Mouse (Mus musculus) thymus, adult 2 months (tissue): Measurements from ENCODE around the gene Zfp335. TPM values are rescaled to one million over a fixed set of nuclear protein-coding genes. Genes with fewer than 3 reads are reported as not detected.

Source experiments
- DNase-seq: peaks from one replicate; pipeline ENCODE4 v3.0.0; 2021
- H3K27ac ChIP-seq: fragments of 200-500 bp; 2 replicates; pipeline ENCODE4 v1.5.1; 2012; ENCODE audit warnings: low read length, control low read depth; ENCODE audit not compliant: control insufficient read depth, insufficient read depth
- H3K27me3 ChIP-seq: fragments of 200-500 bp; 2 replicates; pipeline ENCODE4 v1.6.1; 2012; ENCODE audit warnings: mild to moderate bottlenecking, low read length, moderate library complexity, mixed read lengths; ENCODE audit not compliant: control insufficient read depth, insufficient read depth
- H3K36me3 ChIP-seq: fragments of 200-500 bp; 2 replicates; pipeline ENCODE4 v1.6.1; 2012; ENCODE audit warnings: mild to moderate bottlenecking, low read length, moderate library complexity; ENCODE audit not compliant: control insufficient read depth, insufficient read depth
- H3K4me1 ChIP-seq: fragments of 200-500 bp; replicated peaks from 2 replicates; pipeline ENCODE4 v1.6.1; 2012; ENCODE audit warnings: low read length; ENCODE audit not compliant: control insufficient read depth, insufficient read depth
- H3K4me3 ChIP-seq: fragments of 200-500 bp; 2 replicates; pipeline ENCODE4 v1.5.1; 2012; ENCODE audit warnings: mild to moderate bottlenecking, low read length, control low read depth, moderate library complexity; ENCODE audit not compliant: control insufficient read depth, insufficient read depth
- CTCF ChIP-seq: fragments of 200-500 bp; IDR thresholded peaks from 2 replicates; pipeline ENCODE4 v1.5.1; 2012; ENCODE audit warnings: mild to moderate bottlenecking, control low read depth, low read length, moderate library complexity, borderline replicate concordance; ENCODE audit not compliant: control insufficient read depth, poor library complexity, insufficient read depth; ENCODE audit errors: extremely low read depth
- POLR2A ChIP-seq: fragments of 200-500 bp; IDR thresholded peaks from 2 replicates; pipeline ENCODE4 v1.6.1; 2012; ENCODE audit warnings: mild to moderate bottlenecking, low read length, control low read depth, moderate library complexity; ENCODE audit not compliant: control insufficient read depth, poor library complexity, insufficient read depth; ENCODE audit errors: extremely low read depth
- WGBS: fragments of 180-500 bp; shearing (Covaris S2); methylation state at CpG from one replicate; pipeline ENCODE4 v1.1.7; 2018; 5-methylcytosine and 5-hydroxymethylcytosine counted together
- polyA plus RNA-seq: library from polyadenylated mRNA; depleted of rRNA; stranded (reverse); fragments of >200 nt; gene quantifications from 2 replicates; pipeline ENCODE4 v1.2.3, GENCODE M21; 2012

The Zfp335 gene
- polyA plus RNA-seq, 1 experiment = 92.6 TPM

- H3K4me3 ChIP-seq = no peak overlapping the region
- no peak for DNase-seq
- H3K27me3 ChIP-seq = peaks cover 3% of the 10 kb centered on the region; the same call in 1 of the 2 replicates
- no peak overlapping the region for H3K27ac ChIP-seq
- WGBS = 55% methylated on average over 11 of the region's 11 CpGs
- peaks cover 14% of the 10 kb centered on the region for H3K4me1 ChIP-seq
- TF ChIP-seq POLR2A = no peak
- no peak for TF ChIP-seq CTCF
- no peaks in the 10 kb centered on the region for H3K36me3 ChIP-seq
Measured at GRCm38 (mm10) chr2:164930706-164931581, 19.4 kb upstream of the Zfp335 start.

GRCm38 (mm10) chr2:164924100-164924857 is 12.7 kb upstream of the Zfp335 start:
- 0 out of 2 replicates have a peak, but pooled peaks cover 2% of the 10 kb centered on the region for H3K4me1 ChIP-seq
- no peaks in the 10 kb centered on the region for H3K27me3 ChIP-seq
- WGBS = 49% methylated on average over 11 of the region's 11 CpGs
- TF ChIP-seq POLR2A (no peak), CTCF (peak; percentile 84)
- H3K36me3 ChIP-seq = peaks cover 5% of the 10 kb centered on the region
- DNase-seq = peak; percentile 89
- no peak overlapping the region for H3K27ac ChIP-seq
- H3K4me3 ChIP-seq = no peak overlapping the region

- Histone ChIP-seq H3K4me1 (0 out of 2 replicates have a peak, but pooled peaks cover 2% of the 10 kb centered on the region), H3K27me3 (no peaks in the 10 kb centered on the region), H3K27ac (no peak overlapping the region), H3K36me3 (peaks cover 9% of the 10 kb centered on the region), H3K4me3 (no peak overlapping the region)
- TF ChIP-seq CTCF = no peak
- no peak for TF ChIP-seq POLR2A
- no peak for DNase-seq
- 98% methylated on average over 4 of the region's 4 CpGs for WGBS
Measured at GRCm38 (mm10) chr2:164923291-164923690, 11.7 kb upstream of the Zfp335 start.

- H3K36me3 ChIP-seq = peaks cover 9% of the 10 kb centered on the region
- no peak for TF ChIP-seq POLR2A
- TF ChIP-seq CTCF = no peak
- peaks cover 5% of the 10 kb centered on the region; the same call in 1 of the 2 replicates for H3K4me1 ChIP-seq
- no peak for DNase-seq
- no peak overlapping the region for H3K4me3 ChIP-seq
- 83% methylated on average over 7 of the region's 7 CpGs for WGBS
- no peaks in the 10 kb centered on the region for H3K27me3 ChIP-seq
- no peak overlapping the region for H3K27ac ChIP-seq
Measured at GRCm38 (mm10) chr2:164921984-164922383, 10.4 kb upstream of the Zfp335 start.

- Histone ChIP-seq H3K4me1 (peaks cover 13% of the 10 kb centered on the region), H3K36me3 (peaks cover 9% of the 10 kb centered on the region), H3K27ac (no peak overlapping the region), H3K27me3 (no peaks in the 10 kb centered on the region), H3K4me3 (no peak overlapping the region)
- 81% methylated on average over 5 of the region's 5 CpGs for WGBS
- TF ChIP-seq POLR2A (no peak), CTCF (peak; percentile 70; the same call in 1 of the 2 replicates)
- peak; percentile 57 for DNase-seq
Measured at GRCm38 (mm10) chr2:164918325-164918724, 6.8 kb upstream of the Zfp335 start.

GRCm38 (mm10) chr2:164917371-164917770 is 5.8 kb upstream of the Zfp335 start:
- peak; percentile 24 for DNase-seq
- WGBS = 53% methylated on average over 10 of the region's 10 CpGs
- Histone ChIP-seq H3K4me3 (no peak overlapping the region), H3K4me1 (peaks cover 22% of the 10 kb centered on the region), H3K27me3 (no peaks in the 10 kb centered on the region), H3K36me3 (peaks cover 9% of the 10 kb centered on the region), H3K27ac (no peak overlapping the region)
- TF ChIP-seq POLR2A = no peak
- TF ChIP-seq CTCF = no peak
